Mouse (Mus musculus): ENCODE measurements around the gene Atg9a.

- TF ChIP-seq ZMIZ1 (IDR thresholded peaks at IDR 0.05; ENCODE audit: low read depth, low read length) (no peak), MAFK (IDR thresholded peaks at IDR 0.05; ENCODE audit: borderline replicate concordance, low read depth, low read length) (no peak), POLR2A (IDR thresholded peaks at IDR 0.05; ENCODE audit: control insufficient read depth in 1 of 2, insufficient read depth in 1 of 2, low read depth in 1 of 2, low read length in 2 of 2, poor library complexity in 1 of 2) (no peak; a peak in 1 of 4 replicates), TBP (IDR thresholded peaks at IDR 0.05; ENCODE audit: low read depth, low read length) (peak; percentile 51)
Observed at GRCm38 (mm10) chr1:75216797-75217585, 25.0 kb upstream of the Atg9a start.
